Mouse (Mus musculus): Measurements from ENCODE around the gene Il12rb1. TPM values are rescaled to one million over a fixed set of nuclear protein-coding genes. Genes with fewer than 3 reads are reported as not detected.
A peak's percentile ranks its signal among the peaks of the same experiment; 100 is the strongest.

The Il12rb1 gene
- polyA plus RNA-seq, 1 experiment from 2014 or later = 0.22 TPM

DNA sequence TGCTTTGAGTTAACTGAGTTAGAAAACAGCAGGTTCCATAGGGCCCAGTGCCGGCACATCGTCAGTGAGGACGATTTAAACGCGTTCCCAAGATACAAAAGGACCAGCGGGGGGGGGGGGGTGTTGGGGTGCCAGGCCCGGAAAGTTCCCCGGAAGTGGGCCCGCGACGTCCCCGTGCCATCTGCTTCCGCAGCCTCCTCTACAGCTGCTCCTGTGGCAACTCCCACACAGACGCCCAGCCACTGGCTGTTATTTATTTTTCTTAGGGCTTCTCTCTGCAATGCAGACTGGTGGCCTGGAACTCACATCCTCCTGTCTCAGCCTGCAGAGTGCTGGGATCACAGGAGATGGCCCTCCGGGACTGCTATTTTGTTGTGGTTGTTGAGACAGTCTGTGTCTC lies 7.1 kb upstream of the Il12rb1 start:
- WGBS (ENCODE audit: insufficient replicate concordance) = 27% methylated on average over 15 of the region's 15 CpGs
- no peak overlapping the region for H3K4me2 ChIP-seq
- no peaks in the 10 kb centered on the region for H3K36me3 ChIP-seq (replicated peaks)
- no peak overlapping the region for H3K4me3 ChIP-seq (replicated peaks)
- H3K9ac ChIP-seq = no peak overlapping the region
- peaks cover 70% of the 10 kb centered on the region for H3K27me3 ChIP-seq
- H3K27ac ChIP-seq (replicated peaks) = no peak overlapping the region
- ATAC-seq (ENCODE audit: insufficient read depth) = no peak
- peaks cover 80% of the 10 kb centered on the region for H3K4me1 ChIP-seq (replicated peaks)
- no peaks in the 10 kb centered on the region for H3K9me3 ChIP-seq (replicated peaks)

DNA sequence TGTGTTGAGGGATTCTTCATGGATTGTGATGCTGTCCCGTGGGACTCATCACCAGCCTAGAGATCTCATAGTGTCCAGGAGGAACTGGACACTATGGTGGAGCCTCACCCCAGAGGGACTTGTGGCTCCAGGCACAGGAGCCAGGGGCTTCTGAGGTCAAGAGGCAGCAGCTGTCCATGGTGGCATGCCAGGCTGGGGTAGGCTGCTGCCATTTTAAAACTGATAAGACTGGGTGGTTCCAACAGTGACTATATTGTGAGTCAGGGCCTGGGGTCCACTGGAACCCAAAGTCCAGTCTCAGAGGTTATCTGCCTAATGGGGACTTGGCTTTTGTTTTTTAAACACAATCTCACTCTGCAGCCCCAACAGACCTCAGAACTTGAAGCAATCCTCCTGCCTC lies 6.4 kb upstream of the Il12rb1 start:
- H3K27me3 ChIP-seq = peaks cover 66% of the 10 kb centered on the region
- no peaks in the 10 kb centered on the region for H3K36me3 ChIP-seq (replicated peaks)
- no peak overlapping the region for H3K4me3 ChIP-seq (replicated peaks)
- no peak overlapping the region for H3K9ac ChIP-seq
- H3K9me3 ChIP-seq (replicated peaks) = no peaks in the 10 kb centered on the region
- 66% methylated on average over 1 of the region's 1 CpGs for WGBS (ENCODE audit: insufficient replicate concordance)
- no peak overlapping the region for H3K4me2 ChIP-seq
- H3K4me1 ChIP-seq (replicated peaks) = peaks cover 80% of the 10 kb centered on the region
- H3K27ac ChIP-seq (replicated peaks) = no peak overlapping the region
- no peak for ATAC-seq (ENCODE audit: insufficient read depth)

GRCm38 (mm10) chr8:70802786-70803510 lies 5.3 kb upstream of the Il12rb1 start:
- no peak for ATAC-seq (ENCODE audit: insufficient read depth)
- 59% methylated on average over 11 of the region's 11 CpGs for WGBS (ENCODE audit: insufficient replicate concordance)
- peak overlapping the region; percentile 98 for H3K4me2 ChIP-seq
- no peaks in the 10 kb centered on the region for H3K9me3 ChIP-seq (replicated peaks)
- peak overlapping the region; percentile 60 for H3K4me3 ChIP-seq (replicated peaks)
- H3K27ac ChIP-seq (replicated peaks) = no peak overlapping the region
- H3K4me1 ChIP-seq (replicated peaks) = peaks cover 79% of the 10 kb centered on the region
- H3K9ac ChIP-seq = no peak overlapping the region
- no peaks in the 10 kb centered on the region for H3K36me3 ChIP-seq (replicated peaks)
- H3K27me3 ChIP-seq = peaks cover 58% of the 10 kb centered on the region

DNA sequence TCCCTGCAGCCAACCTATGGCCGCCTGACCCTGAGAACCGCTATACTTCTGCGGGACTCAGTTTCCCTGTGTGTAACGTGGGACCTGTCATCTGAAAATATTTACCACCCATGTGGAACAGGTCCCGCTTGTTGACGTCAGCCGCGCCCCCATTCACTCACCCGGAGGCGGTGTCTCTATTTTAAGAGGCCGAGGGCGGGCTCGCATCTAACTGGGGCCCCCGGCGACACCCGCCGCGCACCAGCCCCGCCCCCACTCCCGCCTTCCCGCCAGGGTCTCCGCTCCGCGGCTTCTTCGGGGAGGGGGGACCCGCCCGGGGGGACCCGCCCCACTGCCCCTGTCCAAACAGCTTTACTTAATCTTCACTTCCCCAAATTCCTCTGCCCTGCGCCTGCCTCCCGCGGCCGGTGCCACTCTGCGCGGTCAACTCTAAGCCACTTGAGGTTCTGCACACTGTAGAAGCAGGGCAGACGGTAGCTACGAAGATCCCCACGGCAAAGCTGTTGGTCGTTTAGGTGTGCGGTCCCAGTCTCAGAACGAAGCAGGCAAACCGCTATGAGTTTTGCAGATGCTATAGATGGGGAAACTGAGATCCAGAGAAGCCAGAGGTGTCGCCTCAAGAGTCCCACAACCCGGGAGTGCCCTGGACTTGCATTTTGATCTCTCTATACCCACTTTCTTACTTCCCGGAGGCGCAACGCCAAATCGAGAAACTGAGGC lies 4.3 kb upstream of the Il12rb1 start:
- Histone ChIP-seq H3K9ac (peak overlapping the region; percentile 65), H3K36me3 (replicated peaks) (no peaks in the 10 kb centered on the region), H3K4me2 (peak overlapping the region; percentile 98), H3K9me3 (replicated peaks) (no peaks in the 10 kb centered on the region), H3K27ac (replicated peaks) (peak overlapping the region; percentile 78), H3K4me1 (replicated peaks) (peaks cover 81% of the 10 kb centered on the region), H3K4me3 (replicated peaks) (peak overlapping the region; percentile 60), H3K27me3 (peaks cover 50% of the 10 kb centered on the region)
- WGBS (ENCODE audit: insufficient replicate concordance) = under 1% methylated on average over 44 of the region's 47 CpGs
- peak; percentile 36 for ATAC-seq (ENCODE audit: insufficient read depth)

DNA sequence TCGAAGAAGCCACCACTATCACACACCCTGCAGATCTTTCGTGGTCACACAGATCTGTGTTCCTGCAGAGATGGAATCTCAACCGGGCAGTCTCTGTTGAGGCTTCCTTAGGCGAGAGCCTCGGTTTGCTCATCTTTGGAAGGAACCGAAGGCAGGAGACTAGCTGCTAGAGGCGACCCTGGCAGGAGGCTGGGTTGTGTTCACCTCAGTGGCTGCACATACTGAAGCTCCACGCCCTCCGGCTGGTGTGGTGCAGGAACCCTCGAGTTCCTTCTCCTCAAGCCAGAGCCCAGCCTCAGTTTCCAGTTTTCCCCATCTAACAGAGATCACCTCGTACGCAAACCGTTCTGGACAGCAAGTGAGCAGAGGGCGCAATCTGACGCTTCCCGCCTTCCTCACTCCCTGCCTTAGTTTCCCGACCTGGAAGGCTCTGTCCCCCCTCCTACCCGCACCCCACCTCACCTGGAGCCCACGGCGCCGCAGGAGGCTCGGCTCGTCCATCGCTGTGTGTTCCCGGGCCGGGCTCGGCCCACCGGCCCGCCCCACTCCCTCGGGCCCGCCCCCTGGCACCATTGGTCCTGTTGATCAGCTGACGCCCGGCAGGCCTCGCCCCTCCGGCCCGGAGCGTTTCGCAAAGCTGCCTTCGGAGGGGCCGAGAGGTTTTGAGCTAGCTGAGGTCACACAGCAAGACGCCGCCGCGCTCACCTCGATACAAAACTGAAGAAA lies 3.6 kb upstream of the Il12rb1 start, which contains the start of gene Mast3:
Gene Mast3 (minus strand): TSS at position 574 of the 726 bp plus-strand sequence.
- Histone ChIP-seq H3K27ac (replicated peaks) (peak within 1 kb of the TSS; percentile 78), H3K9ac (peak within 1 kb of the TSS; percentile 65), H3K4me3 (replicated peaks) (peak within 1 kb of the TSS; percentile 60), H3K4me1 (replicated peaks) (peaks cover 82% of the 10 kb centered on the region), H3K4me2 (peak within 1 kb of the TSS; percentile 98), H3K36me3 (replicated peaks) (no peaks in the 10 kb centered on the region), H3K9me3 (replicated peaks) (no peaks in the 10 kb centered on the region), H3K27me3 (peaks cover 49% of the 10 kb centered on the region)
- WGBS (ENCODE audit: insufficient replicate concordance) = under 1% methylated on average over 45 of the region's 45 CpGs
- peak; percentile 85 for ATAC-seq (ENCODE audit: insufficient read depth)

DNA sequence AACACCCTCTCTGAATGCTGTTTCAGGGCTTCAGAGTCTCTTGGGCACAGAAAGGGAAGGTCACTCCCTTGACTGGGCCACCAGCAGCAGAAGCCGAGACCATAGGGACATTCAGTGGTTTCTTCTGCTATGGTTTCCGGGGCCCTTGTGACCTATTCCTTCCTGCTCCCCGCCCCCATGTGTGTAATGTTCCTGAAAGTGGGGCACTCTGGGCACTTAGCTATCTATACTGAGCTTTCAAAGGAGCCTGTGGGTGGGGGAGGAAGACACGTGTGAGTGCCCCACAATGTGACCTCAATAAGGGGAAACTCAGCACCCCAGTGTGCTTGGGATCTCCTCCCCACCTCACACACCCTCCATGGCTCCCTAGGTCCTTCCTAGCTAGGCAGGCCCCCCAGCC lies 1.7 kb upstream of the Il12rb1 start:
- Histone ChIP-seq H3K27me3 (peaks cover 43% of the 10 kb centered on the region), H3K27ac (replicated peaks) (peak overlapping the region; percentile 70), H3K36me3 (replicated peaks) (no peaks in the 10 kb centered on the region), H3K9ac (no peak overlapping the region), H3K4me1 (replicated peaks) (peaks cover 73% of the 10 kb centered on the region), H3K4me2 (peak overlapping the region; percentile 4; the same call in 1 of the 2 replicates), H3K4me3 (replicated peaks) (no peak overlapping the region), H3K9me3 (replicated peaks) (no peaks in the 10 kb centered on the region)
- no peak for ATAC-seq (ENCODE audit: insufficient read depth)
- 23% methylated on average over 4 of the region's 4 CpGs for WGBS (ENCODE audit: insufficient replicate concordance)

DNA sequence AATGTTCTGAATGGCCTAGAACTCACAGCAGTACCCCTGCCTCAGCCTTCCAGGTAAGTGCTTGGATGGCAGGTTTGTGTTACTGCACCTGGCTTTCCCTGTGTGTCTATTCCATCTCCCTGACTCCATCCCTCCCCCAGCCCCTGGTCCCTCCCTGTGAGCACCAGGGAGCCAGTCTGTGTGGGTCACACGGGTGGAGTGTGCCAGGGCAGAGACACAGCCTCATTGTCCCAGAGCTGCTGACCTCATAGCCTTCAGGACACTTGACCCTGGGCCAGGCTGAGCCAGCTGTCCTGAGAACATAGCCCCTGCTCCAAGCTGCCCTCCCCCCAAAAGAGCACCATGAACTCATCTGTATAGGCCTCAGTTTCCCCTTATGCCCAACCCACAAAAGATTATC lies 945 bp upstream of the Il12rb1 start:
- Histone ChIP-seq H3K36me3 (replicated peaks) (no peaks in the 10 kb centered on the region), H3K4me2 (peak overlapping the region; percentile 4; the same call in 1 of the 2 replicates), H3K27me3 (peaks cover 40% of the 10 kb centered on the region), H3K9me3 (replicated peaks) (no peaks in the 10 kb centered on the region), H3K27ac (replicated peaks) (no peak overlapping the region; the same call in 1 of the 2 replicates), H3K4me3 (replicated peaks) (no peak overlapping the region), H3K4me1 (replicated peaks) (peaks cover 65% of the 10 kb centered on the region), H3K9ac (no peak overlapping the region)
- no peak for ATAC-seq (ENCODE audit: insufficient read depth)
- WGBS (ENCODE audit: insufficient replicate concordance) = 71% methylated on average over 1 of the region's 1 CpGs

- H3K4me1 ChIP-seq (replicated peaks) = peaks cover 48% of the 10 kb centered on the region
These were observed 879 bp downstream of the Il12rb1 start for GRCm38 (mm10) chr8:70808955-70809701.

GRCm38 (mm10) chr8:70810962-70811680 lies 2.9 kb downstream of the Il12rb1 start:
- WGBS (ENCODE audit: insufficient replicate concordance) = 46% methylated on average over 20 of the region's 20 CpGs
- Histone ChIP-seq H3K36me3 (replicated peaks) (no peaks in the 10 kb centered on the region), H3K4me1 (replicated peaks) (peaks cover 28% of the 10 kb centered on the region), H3K4me3 (replicated peaks) (no peak overlapping the region), H3K9ac (no peak overlapping the region), H3K27me3 (peaks cover 46% of the 10 kb centered on the region), H3K4me2 (no peak overlapping the region), H3K27ac (replicated peaks) (no peak overlapping the region), H3K9me3 (replicated peaks) (no peaks in the 10 kb centered on the region)
- no peak for ATAC-seq (ENCODE audit: insufficient read depth)

More at GRCm38 (mm10) chr8:70808955-70809701, 879 bp downstream of the Il12rb1 start:
- peaks cover 43% of the 10 kb centered on the region for H3K27me3 ChIP-seq
- no peak overlapping the region for H3K4me2 ChIP-seq
- H3K36me3 ChIP-seq (replicated peaks) = no peaks in the 10 kb centered on the region
- no peaks in the 10 kb centered on the region for H3K9me3 ChIP-seq (replicated peaks)
- H3K9ac ChIP-seq = no peak overlapping the region
- no peak overlapping the region for H3K4me3 ChIP-seq (replicated peaks)
- WGBS (ENCODE audit: insufficient replicate concordance) = 59% methylated on average over 8 of the region's 8 CpGs
- no peak overlapping the region for H3K27ac ChIP-seq (replicated peaks)
- ATAC-seq (ENCODE audit: insufficient read depth) = no peak

GRCm38 (mm10) chr8:70812055-70812454 lies 3.8 kb downstream of the Il12rb1 start:
- H3K9ac ChIP-seq = no peak overlapping the region
- H3K27me3 ChIP-seq = peaks cover 52% of the 10 kb centered on the region
- H3K4me3 ChIP-seq (replicated peaks) = no peak overlapping the region
- no peaks in the 10 kb centered on the region for H3K36me3 ChIP-seq (replicated peaks)
- 50% methylated on average over 4 of the region's 4 CpGs for WGBS (ENCODE audit: insufficient replicate concordance)
- peaks cover 28% of the 10 kb centered on the region for H3K4me1 ChIP-seq (replicated peaks)
- ATAC-seq (ENCODE audit: insufficient read depth) = no peak
- H3K4me2 ChIP-seq = no peak overlapping the region
- H3K9me3 ChIP-seq (replicated peaks) = no peaks in the 10 kb centered on the region
- no peak overlapping the region for H3K27ac ChIP-seq (replicated peaks)
